Comparison of ENCODE assay signal across 11 mouse cellular contexts in genomic region chr7:132804461-132804860, GRCm38 (mm10). TPM values are rescaled to one million over a fixed set of nuclear protein-coding genes. Genes with fewer than 3 reads are reported as not detected.
A peak's percentile ranks its signal among the peaks of the same experiment; 100 is the strongest.
DNase-seq lines count a peak whose midpoint lies in the region; ATAC-seq and TF ChIP-seq lines count a peak whose summit lies in the region.
"Had no signal": no experiment of that assay in that cellular context is flagged by ENCODE, and none has a peak within 500 bp of the region (broad histone marks: within the 10 kb centered on the region; RNA-seq: fewer than 3 reads in every experiment).

No protein-coding gene starts in this region.

- TF ChIP-seq CTCF in kidney, adult 2 months (conservative IDR thresholded peaks at IDR 0.05; ENCODE audit: insufficient read depth, insufficient read length, low read depth, low read length) = no peak
- no peak for TF ChIP-seq CTCF in stomach, postnatal 0 days (IDR thresholded peaks at IDR 0.05; ENCODE audit: low read depth)

- no peaks in the 10 kb centered on the region for H3K36me3 ChIP-seq in kidney, adult 2 months (ENCODE audit: control insufficient read depth, insufficient read depth, low read length)
- no peaks in the 10 kb centered on the region for H3K36me3 ChIP-seq in stomach, postnatal 0 days (ENCODE audit: control insufficient read depth, insufficient read depth, low read length)
- H3K36me3 ChIP-seq: stomach, embryonic 15.5 days had no signal

- peaks cover 81% of the 10 kb centered on the region for H3K4me1 ChIP-seq in kidney, adult 2 months (ENCODE audit: control insufficient read depth, insufficient read depth, low read length)
- peaks cover 14% of the 10 kb centered on the region for H3K4me1 ChIP-seq in stomach, postnatal 0 days (replicated peaks; ENCODE audit: control insufficient read depth, insufficient read depth)

- no peak for TF ChIP-seq EP300 in stomach, postnatal 0 days (optimal IDR thresholded peaks at IDR 0.05)

- H3K9ac ChIP-seq in stomach, postnatal 0 days (ENCODE audit: low read length) = no peak overlapping the region
- H3K9ac ChIP-seq: stomach, embryonic 15.5 days had no signal

- H3K4me2 ChIP-seq in stomach, postnatal 0 days (replicated peaks; ENCODE audit: low read depth) = no peak overlapping the region
- H3K4me2 ChIP-seq: stomach, embryonic 15.5 days had no signal

- no peak overlapping the region for H3K4me3 ChIP-seq in kidney, adult 2 months (ENCODE audit: insufficient read depth, low read depth, low read length)
- H3K4me3 ChIP-seq in stomach, postnatal 0 days (ENCODE audit: low read depth, low read length) = no peak overlapping the region
- H3K4me3 ChIP-seq: stomach, embryonic 15.5 days had no signal

- ATAC-seq in CD4-positive, CD25-positive, alpha-beta regulatory T cell, adult 4 months = no peak
- ATAC-seq in stomach, postnatal 0 days (ENCODE audit: low FRiP score, low TSS enrichment) = no peak
- ATAC-seq: forebrain, embryonic 14.5 days had no signal

- H3K27me3 ChIP-seq in kidney, adult 2 months (replicated peaks; ENCODE audit: control insufficient read depth, insufficient read depth, low read length) = no peaks in the 10 kb centered on the region
- no peaks in the 10 kb centered on the region for H3K27me3 ChIP-seq in stomach, postnatal 0 days (ENCODE audit: control insufficient read depth, insufficient read depth, low read length)
- H3K27me3 ChIP-seq: stomach, embryonic 15.5 days had no signal

- TF ChIP-seq POLR2A in kidney, adult 2 months (IDR thresholded peaks at IDR 0.05; ENCODE audit: low read depth, low read length) = no peak

- H3K27ac ChIP-seq in kidney, adult 2 months (ENCODE audit: insufficient read depth, low read depth, low read length) = peak overlapping the region; percentile 37; the same call in 1 of the 2 replicates
- no peak overlapping the region for H3K27ac ChIP-seq in stomach, postnatal 0 days (replicated peaks)
- H3K27ac ChIP-seq: stomach, embryonic 15.5 days had no signal

- 54% methylated on average over 7 of the region's 7 CpGs for WGBS in kidney, adult 2 months
- 67% methylated on average over 7 of the region's 7 CpGs for WGBS in stomach, postnatal 0 days

- DNase-seq in CD4-positive, CD25-positive, alpha-beta regulatory T cell, adult 2 months (ENCODE audit: low read depth, low spot score) = peak; percentile 29
- no peak for DNase-seq in kidney, adult 2 months
- DNase-seq in kidney, postnatal 36 days = no peak
- peak; percentile 2 for DNase-seq in right cerebral cortex, postnatal 25 days
- no peak for DNase-seq in right cerebral cortex, postnatal 4 days
- peak; percentile 9 for DNase-seq in stomach, postnatal 0 days (ENCODE audit: low spot score)
- DNase-seq in retina, embryonic 14.5 days (ENCODE audit: low spot score) = no peak
- DNase-seq: right cerebral cortex, adult 18-20 months had no signal

- H3K9me3 ChIP-seq in stomach, postnatal 0 days (ENCODE audit: control insufficient read depth, low read length) = no peaks in the 10 kb centered on the region
- H3K9me3 ChIP-seq: stomach, embryonic 15.5 days had no signal

RNA-seq across cellular contexts. Expression of gene Fam53b, which starts 9.2 kb away (rescaled TPM):
- polyA plus RNA-seq in CD4-positive, CD25-positive, alpha-beta regulatory T cell, adult 4 months (2017; shearing (Covaris generic)) = 100 to 1,000 TPM in 1 of 2 experiments, 10 to 100 TPM in 1; 73.4 to 102 TPM
- polyA plus RNA-seq in kidney, adult 2 months (2012; rRNA removed) = 29.3 and 31.1 TPM in 2 replicates
- polyA plus RNA-seq in stomach, postnatal 0 days (2015; fragmentation: Nextera tagmentation; extraction: Ambion mirVana) = 8.4 and 8.5 TPM in 2 replicates

RNA-seq across cellular contexts. Expression of gene Eef1akmt2, which starts 48.0 kb away (rescaled TPM):
- polyA plus RNA-seq in CD4-positive, CD25-positive, alpha-beta regulatory T cell, adult 4 months (2017; shearing (Covaris generic)) = 10 to 100 TPM; 55.3 to 58.5 TPM
- polyA plus RNA-seq in kidney, adult 2 months (2012; rRNA removed) = 7.7 and 13.0 TPM in 2 replicates
- polyA plus RNA-seq in stomach, postnatal 0 days (2015; fragmentation: Nextera tagmentation; extraction: Ambion mirVana) = 39.0 and 39.9 TPM in 2 replicates

RNA-seq across cellular contexts. Expression of gene Abraxas2, which starts 54.6 kb away (rescaled TPM):
- 10 to 100 TPM; 35.2 to 37.9 TPM for polyA plus RNA-seq in CD4-positive, CD25-positive, alpha-beta regulatory T cell, adult 4 months (2017; shearing (Covaris generic))
- polyA plus RNA-seq in kidney, adult 2 months (2012; rRNA removed) = 15.7 and 17.9 TPM in 2 replicates
- 18.7 and 20.2 TPM in 2 replicates for polyA plus RNA-seq in stomach, postnatal 0 days (2015; fragmentation: Nextera tagmentation; extraction: Ambion mirVana)

Comparison
In these comparisons a context has a peak if more than half of its experiments do, and no peak if none do; other contexts are left out.
1. DNase-seq: peak in CD4-positive, CD25-positive, alpha-beta regulatory T cell, adult 2 months (single experiment), right cerebral cortex, postnatal 25 days (single experiment) and stomach, postnatal 0 days (single experiment); none in kidney, adult 2 months (single experiment), kidney, postnatal 36 days (0 of 2), right cerebral cortex, postnatal 4 days (single experiment) and retina, embryonic 14.5 days (single experiment).